Mouse (Mus musculus): ENCODE results near the gene Fbxw7. TPM values are rescaled to one million over a fixed set of nuclear protein-coding genes. Genes with fewer than 3 reads are reported as not detected.

Fbxw7 gene
- total RNA-seq (2021) = 100 to 1,000 TPM; 234 to 282 TPM
- long read RNA-seq, experiment 1, full-length matches to known transcripts = 162 of 230 reads
- long read RNA-seq, experiment 1, partial matches to known transcripts = 28 of 230 reads
- long read RNA-seq, experiment 1, other reads (novel, unspliced or antisense) = 40 of 230 reads
- long read RNA-seq, experiment 2, full-length matches to known transcripts = 66 of 103 reads
- long read RNA-seq, experiment 2, partial matches to known transcripts = 19 of 103 reads
- long read RNA-seq, experiment 2, other reads (novel, unspliced or antisense) = 18 of 103 reads

DNA sequence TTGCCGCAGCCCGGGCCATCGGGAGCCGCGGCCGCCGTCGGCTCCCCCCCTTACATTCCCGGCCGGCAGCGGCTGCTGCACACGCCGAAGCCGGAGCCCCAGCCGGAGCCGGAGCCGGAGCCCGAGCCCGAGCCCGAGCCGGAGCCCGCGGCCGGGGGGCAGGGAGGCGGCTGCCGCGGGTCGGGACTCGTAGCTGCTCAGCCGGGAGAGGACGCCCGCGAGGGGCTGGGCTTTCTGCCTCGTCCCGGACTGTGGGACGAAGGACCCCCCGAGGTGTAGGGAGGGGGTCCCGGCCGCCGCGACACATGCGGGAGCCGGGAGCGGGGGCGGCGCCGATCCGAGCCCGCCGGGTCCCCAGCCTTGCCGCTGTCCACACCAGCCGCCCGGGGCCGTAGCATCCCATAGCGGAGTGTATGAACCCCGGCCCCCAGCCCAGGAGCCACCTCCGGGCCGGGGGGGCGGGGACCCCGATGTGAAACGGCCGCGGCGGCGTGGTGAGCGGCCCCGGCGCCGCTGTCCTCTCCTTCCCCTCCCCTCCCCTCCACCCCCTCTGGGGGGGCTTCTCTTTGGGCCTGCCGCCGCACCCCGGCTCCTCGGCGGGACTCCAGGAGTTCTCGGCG lies at the start of gene Fbxw7:
Gene Fbxw7, plus strand, starts transcription at position 507 of the 620 bp plus-strand sequence.
- Histone ChIP-seq H3K27ac (peak within 1 kb of the TSS; percentile 89), H3K4me3 (peak within 1 kb of the TSS; percentile 87)
- DNase-seq (ENCODE audit: extremely low spot score in 1 of 2, low spot score in 2 of 2) = no peak
- intact Hi-C loops (cut with DNase I) = loop anchor here (1.0 to 10.0 kb wide), 3 partner anchors 28 to 1407 kb away; partner anchors contain the start of gene Lrba
- TF ChIP-seq CTCF (IDR thresholded peaks at IDR 0.05) = no peak

DNA sequence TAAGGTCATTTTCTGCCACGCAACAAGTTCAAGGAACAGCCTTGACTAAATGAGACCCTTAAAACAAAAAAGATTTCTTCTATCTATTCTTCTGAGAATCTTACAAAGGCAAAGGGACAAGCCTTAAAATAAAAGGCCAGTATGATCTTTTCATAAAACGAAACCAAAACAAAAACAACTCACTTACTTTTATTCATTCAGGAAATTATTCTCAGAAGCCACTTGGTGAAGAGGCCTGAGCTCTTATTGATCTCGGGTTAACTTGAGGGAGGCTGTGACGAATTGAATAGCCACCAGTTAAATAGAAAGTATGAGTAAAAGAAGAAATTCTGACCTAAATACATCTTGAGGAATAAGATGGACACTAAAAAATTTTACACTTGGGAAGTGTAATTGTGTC lies 46.1 kb upstream of the Fbxw7 start:
- H3K27ac ChIP-seq = no peak overlapping the region
- intact Hi-C loops (cut with DNase I) = no loop called here
- no peak overlapping the region for H3K4me3 ChIP-seq
- TF ChIP-seq CTCF (IDR thresholded peaks at IDR 0.05) = no peak
- no peak for DNase-seq (ENCODE audit: extremely low spot score in 1 of 2, low spot score in 2 of 2)

DNA sequence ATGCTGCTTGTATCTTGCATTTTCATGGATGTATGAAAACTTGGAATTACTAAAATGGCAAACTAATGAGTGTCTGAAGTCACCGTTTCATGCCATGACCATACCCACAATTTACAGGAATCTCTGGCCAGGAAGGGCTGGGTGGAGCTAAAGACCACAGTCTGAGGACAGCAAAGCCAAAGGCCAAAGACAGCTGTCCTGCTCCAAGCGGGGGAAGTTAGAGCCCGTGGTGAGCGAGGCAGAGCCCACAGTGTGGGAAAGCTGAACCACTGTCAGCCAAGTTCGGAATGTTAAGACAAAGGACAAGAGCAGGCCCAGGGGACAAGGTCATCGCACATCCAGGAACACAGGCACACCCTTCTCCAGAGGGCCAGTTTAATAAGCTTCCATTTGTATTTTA lies 45.7 kb upstream of the Fbxw7 start:
- no peak for DNase-seq (ENCODE audit: extremely low spot score in 1 of 2, low spot score in 2 of 2)
- TF ChIP-seq CTCF (IDR thresholded peaks at IDR 0.05) = no peak
- Histone ChIP-seq H3K4me3 (no peak overlapping the region), H3K27ac (no peak overlapping the region)
- intact Hi-C loops (cut with DNase I) = no loop called here

DNA sequence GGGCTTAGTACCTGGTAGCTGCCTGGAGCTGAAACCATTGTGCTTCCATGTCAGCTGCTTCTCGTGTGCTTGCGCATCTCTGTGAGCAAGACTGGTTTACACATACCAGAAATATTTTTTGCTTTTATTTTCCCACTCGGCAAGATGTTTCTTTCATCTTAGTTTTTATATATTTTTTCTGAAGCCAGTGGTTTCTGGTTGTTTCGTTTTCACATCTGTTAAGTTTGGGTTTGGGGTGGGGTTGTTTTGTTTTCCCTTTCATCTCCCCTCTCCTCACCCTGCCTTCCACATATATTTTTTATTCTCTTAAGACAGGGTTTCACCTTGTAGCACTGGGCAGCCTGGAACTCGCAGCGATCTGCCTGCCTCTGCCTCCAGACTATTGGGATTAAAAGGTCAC lies 44.5 kb upstream of the Fbxw7 start:
- no peak overlapping the region for H3K4me3 ChIP-seq
- no peak for TF ChIP-seq CTCF (IDR thresholded peaks at IDR 0.05)
- H3K27ac ChIP-seq = no peak overlapping the region
- intact Hi-C loops (cut with DNase I) = no loop called here
- DNase-seq (ENCODE audit: extremely low spot score in 1 of 2, low spot score in 2 of 2) = no peak

DNA sequence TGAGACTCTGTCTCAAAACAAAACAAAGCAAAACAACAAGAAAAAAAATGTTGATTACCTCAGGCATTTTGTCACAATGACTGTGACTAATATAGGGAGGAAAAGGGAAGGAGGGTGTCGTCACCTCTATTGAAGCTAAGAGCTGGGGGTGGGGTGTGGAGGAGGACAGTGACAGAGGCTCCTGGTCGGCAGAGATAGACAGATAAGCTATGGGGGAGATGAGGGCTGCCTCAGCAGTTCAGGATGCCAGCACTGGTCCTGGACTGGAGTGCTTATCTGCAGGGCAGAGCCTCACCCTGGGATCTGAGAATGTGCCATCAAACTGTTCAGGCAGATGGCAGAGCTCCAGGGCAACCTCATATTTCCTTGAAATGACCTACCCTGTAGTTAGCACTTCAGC lies 43.1 kb upstream of the Fbxw7 start:
- Histone ChIP-seq H3K4me3 (no peak overlapping the region), H3K27ac (no peak overlapping the region)
- DNase-seq (ENCODE audit: extremely low spot score in 1 of 2, low spot score in 2 of 2) = no peak
- no peak for TF ChIP-seq CTCF (IDR thresholded peaks at IDR 0.05)
- intact Hi-C loops (cut with DNase I) = no loop called here

DNA sequence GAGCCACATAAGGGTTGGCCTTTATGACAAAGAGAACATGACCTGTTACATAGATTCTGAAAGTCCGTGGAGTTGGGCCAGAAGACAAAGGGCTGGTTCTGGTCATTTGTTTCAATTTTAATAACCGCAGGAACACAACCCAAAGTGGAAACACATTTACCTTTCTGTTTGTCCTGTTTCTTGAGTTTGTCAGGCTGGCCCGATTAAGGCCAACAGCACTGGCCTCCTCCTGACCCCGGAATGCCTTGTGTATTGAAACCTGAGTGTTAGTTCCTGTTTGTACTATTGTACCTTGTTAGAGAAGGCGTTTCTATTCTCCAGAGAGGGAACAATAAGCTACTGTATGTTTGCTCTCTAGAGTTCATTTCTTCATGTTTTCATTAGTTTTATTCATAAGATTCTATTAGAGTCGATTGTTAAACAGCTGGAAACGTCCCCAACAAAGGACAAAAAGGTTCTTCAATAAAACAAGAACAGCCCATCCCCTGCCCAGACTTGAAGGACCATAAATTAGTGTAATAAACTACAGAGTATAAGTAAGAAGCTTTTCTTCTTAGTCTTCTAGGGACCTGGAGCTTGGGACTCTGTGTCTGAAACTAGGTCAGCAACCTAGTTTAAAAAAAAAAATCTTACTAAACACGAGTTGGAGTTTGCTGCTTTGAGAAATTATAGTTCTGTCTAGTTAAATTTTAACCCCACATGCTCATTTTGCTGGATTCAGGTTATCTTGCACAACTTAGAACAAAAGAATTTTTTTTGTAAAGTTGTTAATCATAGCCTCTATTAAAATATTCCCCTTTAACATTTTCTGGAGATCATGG lies 40.6 kb upstream of the Fbxw7 start:
- TF ChIP-seq CTCF (IDR thresholded peaks at IDR 0.05) = no peak
- Histone ChIP-seq H3K4me3 (no peak overlapping the region), H3K27ac (no peak overlapping the region)
- intact Hi-C loops (cut with DNase I) = no loop called here
- no peak for DNase-seq (ENCODE audit: extremely low spot score in 1 of 2, low spot score in 2 of 2)

DNA sequence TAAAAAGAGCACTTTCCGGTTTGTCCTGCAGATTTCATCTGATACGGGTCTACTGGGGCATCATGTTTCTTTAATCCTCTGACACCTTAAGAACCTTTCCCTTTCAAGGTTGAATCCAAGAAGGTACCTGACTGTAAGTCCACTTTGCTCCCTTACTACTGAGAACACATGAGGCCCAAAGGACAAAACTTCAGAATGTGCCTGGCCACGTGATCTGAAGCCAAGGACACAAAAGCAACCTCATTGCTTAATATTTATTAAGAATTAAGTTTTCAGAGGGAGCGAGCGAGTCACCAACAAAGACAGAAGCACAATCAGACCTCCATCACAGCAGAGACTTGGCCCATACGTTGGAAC lies 40.0 kb upstream of the Fbxw7 start:
- H3K27ac ChIP-seq = no peak overlapping the region
- no peak for TF ChIP-seq CTCF (IDR thresholded peaks at IDR 0.05)
- no peak for DNase-seq (ENCODE audit: extremely low spot score in 1 of 2, low spot score in 2 of 2)
- intact Hi-C loops (cut with DNase I) = no loop called here
- H3K4me3 ChIP-seq = no peak overlapping the region

DNA sequence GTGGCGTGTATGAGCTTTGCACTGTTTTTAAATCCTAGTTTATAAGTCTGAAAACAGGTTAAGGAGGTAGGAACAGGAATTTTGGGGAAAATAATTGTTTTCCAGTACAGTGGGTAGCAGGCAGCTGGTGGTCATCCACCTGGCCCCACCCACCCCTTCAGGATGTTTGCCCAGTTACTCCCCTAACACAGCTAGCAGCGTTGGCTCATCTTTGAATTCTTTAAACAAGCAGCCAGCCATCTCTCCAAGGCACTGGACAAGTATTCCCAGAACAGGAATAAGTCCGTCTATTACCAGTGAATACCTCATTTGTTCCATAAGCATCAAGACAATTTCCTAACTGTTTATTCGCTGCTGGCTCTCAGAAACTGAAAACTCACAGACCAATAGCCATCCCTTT lies 39.5 kb upstream of the Fbxw7 start:
- intact Hi-C loops (cut with DNase I) = no loop called here
- H3K27ac ChIP-seq = no peak overlapping the region
- no peak overlapping the region for H3K4me3 ChIP-seq
- TF ChIP-seq CTCF (IDR thresholded peaks at IDR 0.05) = no peak
- no peak for DNase-seq (ENCODE audit: extremely low spot score in 1 of 2, low spot score in 2 of 2)

DNA sequence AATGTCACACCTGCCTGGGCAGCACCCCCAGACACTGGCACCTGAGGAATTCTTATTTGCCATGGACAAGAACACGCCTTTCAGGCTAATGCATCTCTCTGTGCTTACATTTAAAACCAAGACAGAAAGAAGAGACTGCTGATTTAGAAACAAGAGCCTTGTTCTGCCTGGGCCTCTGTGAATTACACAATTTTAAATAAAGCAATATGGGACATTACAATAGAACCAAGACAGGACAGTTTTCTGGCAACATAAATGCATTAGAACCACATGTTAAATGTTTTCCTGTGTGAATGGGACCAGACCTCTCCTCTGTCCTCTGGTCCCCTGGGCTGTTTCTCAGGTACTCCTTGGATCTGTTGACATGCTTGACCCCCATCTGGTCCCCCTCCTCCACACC lies 39.0 kb upstream of the Fbxw7 start:
- intact Hi-C loops (cut with DNase I) = no loop called here
- Histone ChIP-seq H3K27ac (no peak overlapping the region), H3K4me3 (no peak overlapping the region)
- no peak for DNase-seq (ENCODE audit: extremely low spot score in 1 of 2, low spot score in 2 of 2)
- no peak for TF ChIP-seq CTCF (IDR thresholded peaks at IDR 0.05)

DNA sequence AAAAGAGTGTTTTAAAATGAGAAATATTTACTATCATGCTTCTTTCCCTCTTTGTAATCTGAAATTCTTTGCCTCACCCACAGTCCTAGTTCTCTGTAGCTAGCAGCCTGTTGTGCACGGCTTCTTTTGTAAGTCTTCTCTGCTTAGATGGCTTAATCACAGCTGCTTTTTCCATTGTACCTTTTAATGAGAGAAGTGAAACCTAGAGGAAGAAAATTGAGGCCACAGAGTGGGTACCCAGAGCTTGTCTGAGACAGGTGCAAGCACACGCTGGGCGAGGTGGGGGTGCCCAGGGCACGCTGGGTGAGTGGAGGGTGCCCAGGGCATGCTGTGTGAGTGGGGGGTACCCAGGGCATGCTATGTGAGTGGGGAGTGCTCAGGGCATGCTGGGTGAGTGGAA lies 27.2 kb upstream of the Fbxw7 start:
- no peak for TF ChIP-seq CTCF (IDR thresholded peaks at IDR 0.05)
- no peak for DNase-seq (ENCODE audit: extremely low spot score in 1 of 2, low spot score in 2 of 2)
- intact Hi-C loops (cut with DNase I) = no loop called here
- no peak overlapping the region for H3K4me3 ChIP-seq
- H3K27ac ChIP-seq = no peak overlapping the region

DNA sequence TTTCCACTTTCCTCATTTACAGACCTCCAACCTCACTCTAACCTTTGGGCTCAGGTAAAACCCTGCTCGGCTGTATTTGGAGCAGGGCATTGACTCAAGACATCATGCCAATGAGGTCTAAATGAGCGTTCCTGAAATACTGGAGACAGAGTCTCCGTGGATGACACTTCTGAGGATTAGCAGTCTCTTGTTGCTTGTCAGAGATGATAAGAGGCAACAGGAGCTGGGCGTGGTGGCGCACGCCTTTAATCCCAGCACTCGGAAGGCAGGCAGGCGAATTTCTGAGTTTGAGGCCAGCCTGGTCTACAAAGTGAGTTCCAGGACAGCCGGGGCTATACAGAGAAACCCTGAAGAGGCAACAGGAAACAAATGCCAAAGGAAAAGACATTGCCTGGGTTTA lies 11.0 kb upstream of the Fbxw7 start:
- TF ChIP-seq CTCF (IDR thresholded peaks at IDR 0.05) = no peak
- H3K4me3 ChIP-seq = no peak overlapping the region
- no peak for DNase-seq (ENCODE audit: extremely low spot score in 1 of 2, low spot score in 2 of 2)

DNA sequence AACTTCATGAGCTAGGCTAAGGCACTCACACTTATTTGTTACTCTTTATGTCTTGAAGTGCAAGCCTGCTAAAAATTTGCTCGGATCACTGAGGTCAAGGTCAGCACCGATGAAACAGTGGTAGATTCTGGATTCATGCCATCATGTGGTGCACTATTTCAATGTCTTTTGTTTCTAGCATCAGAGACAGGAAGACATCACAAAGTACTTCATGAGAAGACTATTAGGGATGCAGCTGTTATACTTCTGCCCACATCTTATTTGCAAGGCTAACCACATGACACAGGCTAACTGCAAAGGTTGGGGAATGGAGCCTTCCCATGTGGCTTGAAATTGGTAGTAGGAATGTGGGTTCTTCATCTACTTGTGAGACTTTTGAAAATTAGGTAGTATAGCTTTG lies 8.9 kb upstream of the Fbxw7 start:
- no peak for TF ChIP-seq CTCF (IDR thresholded peaks at IDR 0.05)
- DNase-seq (ENCODE audit: extremely low spot score in 1 of 2, low spot score in 2 of 2) = no peak
- no peak overlapping the region for H3K4me3 ChIP-seq
- H3K27ac ChIP-seq = no peak overlapping the region
- intact Hi-C loops (cut with DNase I) = no loop called here

More for the DNA sequence above, 11.0 kb upstream of the Fbxw7 start:
- intact Hi-C loops (cut with DNase I) = no loop called here
- no peak overlapping the region for H3K27ac ChIP-seq

Data from left cerebral cortex, adult 2 months (tissue).